Mouse (Mus musculus) left cerebral cortex, postnatal 4 days (tissue): ENCODE measurements at regions not wholly inside any gene's neighbourhood (a gene's known extent, or its start where the extent isn't known, plus 50 kb on each side); places are given as distances from the start of the nearest gene placed in this dataset.
"Not testable (repeated sequence)": the region's sequence is repeated elsewhere in the genome, so short reads cannot be mapped to it uniquely, and the experiment has no call there.

Experiments used
- DNase-seq: peaks from one replicate; pipeline ENCODE4 v3.0.0-alpha.2; 2022
- intact Hi-C: fragments of 180-260 bp; cut with DNase I; formaldehyde crosslinking; loops from one replicate; pipeline ENCODE4 v1.15.1; 2025

GRCm38 (mm10) chr10:29044781-29045180 lies 58.7 kb upstream of the 2310057J18Rik start:
- intact Hi-C loops, DNase-seq: not testable (repeated sequence)

GRCm38 (mm10) chr10:29087823-29088222 lies 55.8 kb upstream of the Soga3 start:
- peak; percentile 13 for DNase-seq
- intact Hi-C loops, result loop anchor here (10.0 kb wide), 1 partner anchor 127 kb away; the partner anchor contains the start of gene 9330159F19Rik
